Mouse (Mus musculus) heart, adult 9 months (tissue): Measurements from ENCODE around the gene Zfp248.

ENCODE experiments used
- DNase-seq, 2 experiments: peaks; one replicate each; pipeline ENCODE4 v3.0.0; 2022; ENCODE audit warnings: low spot score in 2 of 2

The Zfp248 gene

GRCm38 (mm10) chr6:118455042-118455631, at the start of gene Zfp248:
Gene Zfp248, minus strand, starts transcription at chr6:118455528.
- DNase-seq = peak; percentile 83 to 87

- no peak for DNase-seq
These were observed 43.7 kb upstream of the Zfp248 start for GRCm38 (mm10) chr6:118499010-118499409.

DNA sequence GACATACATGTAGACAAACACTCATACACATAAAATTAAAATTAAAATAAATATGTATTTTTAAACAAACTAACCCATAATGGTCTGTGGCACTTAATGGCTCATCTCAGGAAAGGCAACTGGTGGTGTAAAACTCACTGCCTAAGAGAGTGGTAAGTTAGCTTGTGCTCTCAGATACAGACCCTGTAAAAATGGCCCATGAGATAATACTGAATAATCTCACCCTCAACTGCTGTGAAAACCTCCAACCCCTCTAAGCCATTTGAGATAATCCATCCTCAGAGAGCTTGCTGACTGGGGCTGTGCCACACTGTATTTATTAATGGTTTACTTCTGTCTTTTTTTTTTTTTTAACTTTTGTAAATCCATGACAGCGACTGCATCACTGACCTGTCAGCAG, 26.8 kb upstream of the Zfp248 start:
- DNase-seq = no peak

DNA sequence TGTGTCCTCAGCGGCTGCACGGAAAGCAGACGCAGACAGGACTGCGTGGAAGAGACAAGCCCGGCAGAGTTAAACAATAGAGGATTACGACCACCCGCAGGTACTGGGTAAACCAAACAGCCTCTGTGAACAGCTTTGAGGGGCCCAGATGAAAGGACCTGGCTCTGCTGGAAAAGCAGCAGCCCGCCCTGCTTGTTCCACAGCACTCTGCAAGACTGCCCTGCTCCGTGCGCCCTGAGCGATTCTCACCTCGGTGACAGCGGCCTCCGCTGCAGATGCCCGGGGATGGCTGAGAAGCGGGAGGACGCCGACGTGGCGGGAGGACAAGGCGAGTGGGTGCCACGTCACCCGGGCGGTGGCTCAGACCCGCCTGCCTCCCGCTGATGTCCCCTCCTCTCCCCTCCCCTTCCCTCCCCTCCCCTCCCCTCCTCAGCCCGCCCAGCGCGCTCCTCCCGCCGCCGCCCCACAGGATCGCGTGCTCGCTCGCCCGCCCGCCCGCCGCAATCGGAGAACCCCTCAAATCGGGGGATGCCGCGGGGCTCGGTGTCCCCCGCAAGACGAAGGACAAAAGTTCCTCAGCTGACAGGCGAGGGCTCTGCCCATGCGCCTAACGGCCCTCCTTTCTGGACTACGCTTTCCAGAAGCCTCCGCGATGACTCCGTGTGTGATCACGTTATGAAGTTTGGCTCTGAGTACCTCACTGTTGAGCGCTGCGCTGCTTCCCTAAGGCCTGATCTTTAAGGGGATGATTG, 23.8 kb upstream of the Zfp248 start, which contains the start of gene Zfp9:
Gene Zfp9, minus strand, starts transcription at position 364 of the 752 bp plus-strand sequence.
- DNase-seq = peak; percentile 81 to 85

DNA sequence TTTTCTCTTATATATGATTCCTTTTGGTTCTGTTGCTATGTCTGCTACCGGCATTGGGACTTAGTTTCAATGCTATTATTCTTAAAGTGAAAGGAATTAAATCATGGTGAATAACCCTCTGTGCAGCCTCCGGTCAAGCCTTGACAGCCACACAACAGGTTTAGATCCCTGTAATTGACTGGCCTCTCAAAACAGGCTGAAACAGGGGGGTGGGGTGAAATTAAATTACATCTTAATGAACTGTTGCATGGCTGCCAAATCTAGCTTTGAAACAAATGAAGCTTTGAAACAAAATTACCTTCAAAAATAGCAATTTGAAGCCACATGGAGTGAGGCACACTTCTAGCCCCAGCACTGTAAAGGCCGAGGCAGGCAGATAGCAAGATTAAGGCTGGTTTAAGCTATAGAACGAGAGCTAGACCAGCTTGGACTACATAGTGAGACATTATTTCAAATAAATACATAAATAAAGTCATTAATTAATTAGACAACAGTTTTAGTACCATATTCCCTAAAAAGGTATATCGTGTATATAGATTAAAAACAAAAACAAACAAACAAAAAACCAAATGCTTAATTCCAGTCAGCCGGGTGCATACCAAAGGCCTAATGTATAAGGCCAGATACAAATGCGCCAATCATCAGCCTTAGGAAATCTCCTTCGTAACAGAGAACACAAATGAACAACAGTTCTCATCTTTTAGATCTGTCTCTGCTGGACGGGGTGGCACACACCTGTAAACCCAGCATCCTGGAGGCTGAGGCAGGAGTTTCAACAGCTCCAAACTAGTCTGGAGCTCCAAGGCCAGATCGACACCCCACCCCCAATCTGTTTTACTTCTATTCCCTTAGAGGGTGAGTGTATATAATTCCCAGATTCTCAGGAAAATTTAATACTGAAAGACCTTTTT, 22.8 kb upstream of the Zfp248 start:
- DNase-seq = no peak

DNA sequence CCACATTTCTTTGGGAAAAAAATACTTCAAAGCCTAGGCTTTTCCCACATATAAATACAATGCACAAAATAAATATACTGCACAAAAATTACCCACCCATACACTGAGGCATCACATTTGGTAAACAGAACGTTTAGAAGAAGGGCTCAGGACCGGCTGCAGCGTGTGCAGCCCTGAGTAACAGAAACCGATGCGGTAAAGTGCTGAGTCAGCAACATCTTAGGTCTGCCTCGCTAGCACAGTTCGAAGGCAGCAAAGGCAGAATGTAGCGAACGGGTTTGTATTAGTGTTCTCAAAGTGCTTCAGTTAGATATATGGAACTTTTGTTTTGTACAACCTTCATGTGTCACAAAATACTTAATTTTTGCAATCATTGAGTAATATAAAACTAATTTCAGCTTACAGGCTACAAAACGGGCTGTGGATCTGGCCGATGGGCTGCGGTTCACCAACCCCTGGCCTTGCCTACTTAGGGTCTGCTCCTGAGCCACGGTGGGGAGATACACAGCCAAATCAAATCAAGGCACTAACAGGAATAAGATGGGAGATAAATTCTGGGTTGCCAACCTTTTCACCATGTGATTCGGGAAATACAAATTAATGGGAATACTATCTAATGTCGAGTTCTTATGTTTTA, 6.9 kb upstream of the Zfp248 start:
- DNase-seq = no peak

GRCm38 (mm10) chr6:118457726-118458125, 2.4 kb upstream of the Zfp248 start:
- no peak for DNase-seq

GRCm38 (mm10) chr6:118454452-118454851, 876 bp downstream of the Zfp248 start:
- DNase-seq = peak in 1 of 2 experiments; percentile 6

- DNase-seq = no peak
These were observed 23.8 kb downstream of the Zfp248 start for GRCm38 (mm10) chr6:118431502-118431901.

GRCm38 (mm10) chr6:118426666-118427065, 28.7 kb downstream of the Zfp248 start:
- DNase-seq = no peak

DNA sequence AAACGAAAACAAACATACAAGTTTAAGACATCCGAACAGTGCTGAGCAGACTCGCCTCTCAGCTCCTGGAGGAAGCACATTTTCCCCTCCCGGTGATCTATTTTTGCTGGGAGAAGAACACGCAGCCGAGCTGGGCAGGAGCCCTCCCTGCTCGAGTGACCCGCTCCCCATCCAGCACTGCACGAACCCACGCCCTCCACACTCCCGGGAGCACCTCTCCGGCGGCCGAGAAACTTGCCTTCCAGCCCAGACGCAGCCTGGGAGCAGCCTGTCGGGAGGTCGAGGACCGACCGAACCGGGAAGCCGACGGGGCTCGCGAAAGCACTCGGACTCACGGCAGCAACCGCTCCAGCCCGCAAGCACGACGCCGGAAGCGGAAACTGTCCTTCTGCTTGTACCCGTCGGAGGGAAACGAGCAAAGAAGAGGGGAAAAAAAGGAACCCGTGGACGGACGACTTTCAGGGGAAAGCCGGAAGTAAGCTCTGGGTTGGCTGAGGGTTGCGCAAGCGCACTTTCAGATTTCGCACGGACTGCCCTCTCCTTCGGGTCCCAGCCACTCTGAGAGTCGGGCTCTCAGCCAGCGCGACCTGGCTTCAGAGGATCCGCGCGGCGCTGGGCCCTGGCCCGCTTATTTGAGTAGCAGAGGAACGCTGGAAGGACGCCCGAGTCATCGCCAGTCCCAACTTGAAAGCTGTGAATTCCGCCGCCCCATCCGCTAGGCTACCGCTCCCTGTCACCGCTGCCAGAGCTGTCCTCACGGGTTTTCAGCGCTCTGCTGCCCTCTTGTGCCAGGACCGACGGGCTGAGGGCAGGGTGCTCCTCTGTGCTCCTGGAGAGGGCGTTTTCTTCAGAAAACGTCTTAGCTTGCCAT, 36.0 kb downstream of the Zfp248 start, which contains the start of gene Bms1:
Gene Bms1, minus strand, starts transcription at position 425 of the 871 bp plus-strand sequence.
- peak; percentile 90 to 96 for DNase-seq

GRCm38 (mm10) chr6:118410428-118410827, 44.9 kb downstream of the Zfp248 start:
- no peak for DNase-seq

- no peak for DNase-seq
These were observed 46.8 kb downstream of the Zfp248 start for GRCm38 (mm10) chr6:118408510-118408909.

DNA sequence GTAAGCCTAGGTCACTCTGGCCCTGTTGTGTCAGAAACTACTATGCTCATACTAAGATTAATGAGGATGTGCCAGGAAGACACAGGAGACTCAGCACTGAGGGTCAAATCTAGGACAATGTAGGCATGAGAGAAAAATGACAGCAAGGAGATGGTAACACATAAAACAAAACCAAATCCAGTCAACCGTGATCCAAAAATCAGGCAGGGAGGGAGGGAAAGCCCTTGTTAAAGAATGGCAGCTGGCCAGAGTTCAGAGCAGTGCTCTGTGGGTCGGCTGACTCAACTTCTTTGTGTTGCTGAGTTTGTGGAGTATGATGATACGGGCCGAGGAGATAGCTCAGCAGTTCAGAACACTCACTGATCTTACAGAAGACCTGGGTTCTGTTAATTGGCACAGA, 48.9 kb downstream of the Zfp248 start:
- no peak for DNase-seq

DNA sequence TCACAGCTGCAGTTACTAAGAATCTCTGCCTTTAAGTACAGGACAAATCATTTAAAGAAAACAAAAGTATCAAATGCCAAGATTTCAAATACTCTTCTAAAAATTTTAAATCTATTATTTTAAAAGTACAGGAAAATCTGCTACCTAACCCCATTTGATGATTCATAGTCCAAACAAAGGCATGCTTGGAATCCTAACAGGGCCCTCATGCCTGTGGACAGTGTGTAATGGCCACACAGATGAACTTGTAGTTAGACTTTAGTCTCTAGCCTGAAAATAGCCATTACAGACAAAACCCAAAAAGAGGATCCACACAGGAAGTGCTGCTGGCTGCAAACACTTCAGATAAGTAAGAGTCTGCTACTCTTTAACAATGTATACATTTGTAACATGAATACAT, 64.6 kb downstream of the Zfp248 start:
- no peak for DNase-seq

GRCm38 (mm10) chr6:118385962-118386361, 69.4 kb downstream of the Zfp248 start:
- DNase-seq = no peak

GRCm38 (mm10) chr6:118381234-118381633, 74.1 kb downstream of the Zfp248 start:
- DNase-seq = no peak

GRCm38 (mm10) chr6:118380630-118381029, 74.7 kb downstream of the Zfp248 start:
- no peak for DNase-seq

GRCm38 (mm10) chr6:118379451-118380167, 75.7 kb downstream of the Zfp248 start:
- DNase-seq = peak; percentile 14 to 50

DNA sequence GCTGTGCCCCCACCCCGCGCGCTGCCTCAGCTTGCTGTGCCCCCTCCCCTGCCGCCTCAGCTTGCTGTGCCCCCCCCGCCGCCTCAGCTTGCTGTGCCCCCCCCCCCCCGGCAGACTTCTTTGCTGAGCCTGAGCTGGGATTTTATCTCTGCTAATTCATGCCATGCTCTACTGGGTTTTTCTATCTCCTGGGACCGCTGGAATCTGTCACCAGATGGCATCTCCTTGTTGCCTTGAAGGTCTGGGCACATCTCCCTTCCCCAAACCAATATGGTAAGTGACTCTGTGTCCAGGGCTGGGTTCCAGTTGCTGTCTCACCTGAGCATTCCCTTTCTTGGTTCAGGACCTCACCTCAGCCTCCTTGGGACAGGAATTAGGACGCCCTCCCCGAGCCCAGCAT, 77.7 kb downstream of the Zfp248 start:
- no peak for DNase-seq
